Mouse (Mus musculus): Measurements from ENCODE around the gene Lgals2.

GRCm38 (mm10) chr15:78903243-78903642 lies 47.9 kb upstream of the Lgals2 start:
- peak; percentile 78; the same call in 1 of the 2 replicates for TF ChIP-seq CTCF (IDR thresholded peaks at IDR 0.05; ENCODE audit: extremely low read depth, insufficient read length, insufficient replicate concordance, low read depth, low read length)
- TF ChIP-seq POLR2A (IDR thresholded peaks at IDR 0.05; ENCODE audit: low read depth, low read length): no peak
